Mouse (Mus musculus) thymus, adult 2 months (tissue): ENCODE measurements around the gene Lpxn. TPM values are rescaled to one million over a fixed set of nuclear protein-coding genes. Genes with fewer than 3 reads are reported as not detected.

Source experiments
- DNase-seq: peaks from one replicate; pipeline ENCODE4 v3.0.0; 2021
- H3K27ac ChIP-seq: fragments of 200-500 bp; 2 replicates; pipeline ENCODE4 v1.5.1; 2012; ENCODE audit warnings: low read length, control low read depth; ENCODE audit not compliant: control insufficient read depth, insufficient read depth
- H3K27me3 ChIP-seq: fragments of 200-500 bp; 2 replicates; pipeline ENCODE4 v1.6.1; 2012; ENCODE audit warnings: mild to moderate bottlenecking, low read length, moderate library complexity, mixed read lengths; ENCODE audit not compliant: control insufficient read depth, insufficient read depth
- H3K36me3 ChIP-seq: fragments of 200-500 bp; 2 replicates; pipeline ENCODE4 v1.6.1; 2012; ENCODE audit warnings: mild to moderate bottlenecking, low read length, moderate library complexity; ENCODE audit not compliant: control insufficient read depth, insufficient read depth
- H3K4me1 ChIP-seq: fragments of 200-500 bp; replicated peaks from 2 replicates; pipeline ENCODE4 v1.6.1; 2012; ENCODE audit warnings: low read length; ENCODE audit not compliant: control insufficient read depth, insufficient read depth
- H3K4me3 ChIP-seq: fragments of 200-500 bp; 2 replicates; pipeline ENCODE4 v1.5.1; 2012; ENCODE audit warnings: mild to moderate bottlenecking, low read length, control low read depth, moderate library complexity; ENCODE audit not compliant: control insufficient read depth, insufficient read depth
- CTCF ChIP-seq: fragments of 200-500 bp; IDR thresholded peaks from 2 replicates; pipeline ENCODE4 v1.5.1; 2012; ENCODE audit warnings: mild to moderate bottlenecking, control low read depth, low read length, moderate library complexity, borderline replicate concordance; ENCODE audit not compliant: control insufficient read depth, poor library complexity, insufficient read depth; ENCODE audit errors: extremely low read depth
- POLR2A ChIP-seq: fragments of 200-500 bp; IDR thresholded peaks from 2 replicates; pipeline ENCODE4 v1.6.1; 2012; ENCODE audit warnings: mild to moderate bottlenecking, low read length, control low read depth, moderate library complexity; ENCODE audit not compliant: control insufficient read depth, poor library complexity, insufficient read depth; ENCODE audit errors: extremely low read depth
- WGBS: fragments of 180-500 bp; shearing (Covaris S2); methylation state at CpG from one replicate; pipeline ENCODE4 v1.1.7; 2018; 5-methylcytosine and 5-hydroxymethylcytosine counted together
- polyA plus RNA-seq: library from polyadenylated mRNA; depleted of rRNA; stranded (reverse); fragments of >200 nt; gene quantifications from 2 replicates; pipeline ENCODE4 v1.2.3, GENCODE M21; 2012; rRNA removed

Gene Lpxn
- polyA plus RNA-seq, 1 experiment = 40.4 TPM

DNA sequence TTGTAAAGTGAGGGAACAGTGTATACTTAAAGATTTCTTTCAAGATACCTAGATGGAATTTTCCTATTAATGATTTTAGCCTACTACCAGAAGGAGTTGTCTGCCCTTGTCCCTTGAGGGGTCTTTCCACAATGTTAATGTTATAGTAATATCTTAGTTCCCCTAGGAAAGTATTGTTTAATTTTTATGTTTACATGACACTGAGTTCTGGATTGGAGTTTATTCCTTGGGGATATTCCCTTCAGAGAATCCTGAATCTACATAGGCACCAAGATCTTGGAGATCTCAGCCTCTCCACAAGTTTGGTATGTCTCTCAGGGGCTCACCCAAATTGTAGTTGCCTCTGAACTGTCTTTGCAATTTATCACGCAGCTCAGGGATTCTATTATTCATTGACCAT is 61.0 kb downstream of the Lpxn start, which contains the start of gene Olfr1444:
Gene Olfr1444 (plus strand): TSS at position 301 of the 400 bp plus-strand sequence.
- Histone ChIP-seq H3K36me3 (no peaks in the 10 kb centered on the region), H3K27ac (no peak within 1 kb of the TSS), H3K4me3 (no peak within 1 kb of the TSS), H3K27me3 (no peaks in the 10 kb centered on the region), H3K4me1 (no peaks in the 10 kb centered on the region)
- no peak for DNase-seq
- 71% methylated on average over 1 of the region's 1 CpGs for WGBS
- TF ChIP-seq CTCF = no peak
- no peak for TF ChIP-seq POLR2A

Other genes starting within 250 kb of the Lpxn start
- 0.13 and 0.22 TPM in 2 replicates for gene Gm4952, start 196.2 kb upstream of the Lpxn start, polyA plus RNA-seq
- 0.11 TPM in 1 of 2 replicates, not detected in the other for gene Glyat, start 162.9 kb upstream of the Lpxn start, polyA plus RNA-seq
- gene Olfr1442, start 125.8 kb upstream of the Lpxn start, polyA plus RNA-seq = not detected in 2 replicates
- gene Olfr1443, start 118.1 kb upstream of the Lpxn start, polyA plus RNA-seq = not detected in 2 replicates
- gene Keg1, start 100.4 kb upstream of the Lpxn start, polyA plus RNA-seq = 0.09 and 0.34 TPM in 2 replicates
- 2.5 and 3.0 TPM in 2 replicates for gene Cntf, start 30.6 kb upstream of the Lpxn start, polyA plus RNA-seq
- gene Zfp91, start 67 bp upstream of the Lpxn start, polyA plus RNA-seq = 20.8 and 21.6 TPM in 2 replicates
- 0.15 TPM in 1 of 2 replicates, not detected in the other for gene Gm5244, start 50.5 kb downstream of the Lpxn start, polyA plus RNA-seq
- gene Olfr1444, start 61.1 kb downstream of the Lpxn start, polyA plus RNA-seq = 0.40 and 0.62 TPM in 2 replicates
- gene Olfr1445, start 87.7 kb downstream of the Lpxn start, polyA plus RNA-seq = 0.09 TPM in 1 of 2 replicates, not detected in the other
- gene Olfr1446, start 97.3 kb downstream of the Lpxn start, polyA plus RNA-seq = not detected in 2 replicates
- gene Olfr1447, start 107.5 kb downstream of the Lpxn start, polyA plus RNA-seq = not detected in 2 replicates
- not detected in 2 replicates for gene Olfr1448, start 128.2 kb downstream of the Lpxn start, polyA plus RNA-seq
- gene Olfr1449, start 134.6 kb downstream of the Lpxn start, polyA plus RNA-seq = not detected in 2 replicates
- not detected in 2 replicates for gene Olfr1450, start 154.1 kb downstream of the Lpxn start, polyA plus RNA-seq
- gene Olfr1451, start 198.8 kb downstream of the Lpxn start, polyA plus RNA-seq = not detected in 2 replicates
- gene Olfr1453, start 232.1 kb downstream of the Lpxn start, polyA plus RNA-seq = not detected in 2 replicates